Mouse (Mus musculus) inflammation-experienced regulatory T-cells (primary cell): ENCODE results near the gene Klk8. TPM values are rescaled to one million over a fixed set of nuclear protein-coding genes. Genes with fewer than 3 reads are reported as not detected.

ENCODE experiments used
- polyA plus RNA-seq, 2 experiments: library from polyadenylated mRNA; unstranded; fragments of 100-300 nt; shearing (Covaris generic); gene quantifications; one replicate each; pipeline ENCODE4 v1.2.1; 2017

Klk8 gene
- polyA plus RNA-seq: 100 to 1,000 TPM; 112 to 189 TPM

DNA sequence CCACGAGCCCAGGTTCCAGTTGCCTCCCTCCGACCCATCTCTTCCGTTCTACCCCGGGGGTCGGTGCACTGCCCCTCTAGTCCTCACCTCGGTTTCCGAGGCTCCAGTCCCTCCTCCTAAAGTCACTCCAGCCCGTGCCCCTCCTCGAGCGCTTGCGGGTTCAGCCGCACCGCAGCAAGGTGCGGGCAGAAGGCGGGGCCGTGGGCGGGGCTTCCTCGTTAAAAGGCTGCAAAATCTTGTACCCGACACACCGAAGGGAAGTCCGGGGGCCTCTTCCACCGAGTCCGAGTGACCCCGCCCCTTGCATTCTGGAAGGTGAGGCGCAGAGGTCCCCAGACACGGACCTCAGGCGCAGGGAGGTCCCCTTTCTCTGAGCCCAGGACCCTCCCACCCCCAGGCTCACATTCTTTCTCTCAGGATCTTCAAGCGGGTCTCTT, at the start of gene Klk8:
Gene Klk8, plus strand, starts transcription at position 245 of the 437 bp plus-strand sequence.

DNA sequence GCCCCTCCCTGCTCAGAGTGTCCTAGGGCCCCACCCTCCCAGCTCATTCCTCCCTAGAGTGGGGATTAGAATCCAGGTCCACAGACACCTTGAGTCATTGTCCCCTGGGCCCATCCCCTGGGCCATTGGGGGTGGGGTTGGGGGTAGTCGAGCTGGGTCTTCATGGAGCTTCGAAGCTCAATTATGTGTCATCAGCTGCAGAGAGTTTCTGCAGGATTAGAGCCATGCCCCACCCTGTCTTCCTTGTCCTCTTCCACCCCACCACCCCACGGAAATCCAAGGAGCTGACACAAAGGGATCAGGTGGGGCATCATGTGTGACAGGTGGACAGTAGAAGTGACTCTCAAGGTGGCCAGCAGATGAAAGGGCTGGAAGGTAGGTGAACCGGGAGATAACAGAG, 28.8 kb upstream of the Klk8 start, which contains the start of gene Klk12:
Gene Klk12, plus strand, starts transcription at position 301 of the 400 bp plus-strand sequence.

DNA sequence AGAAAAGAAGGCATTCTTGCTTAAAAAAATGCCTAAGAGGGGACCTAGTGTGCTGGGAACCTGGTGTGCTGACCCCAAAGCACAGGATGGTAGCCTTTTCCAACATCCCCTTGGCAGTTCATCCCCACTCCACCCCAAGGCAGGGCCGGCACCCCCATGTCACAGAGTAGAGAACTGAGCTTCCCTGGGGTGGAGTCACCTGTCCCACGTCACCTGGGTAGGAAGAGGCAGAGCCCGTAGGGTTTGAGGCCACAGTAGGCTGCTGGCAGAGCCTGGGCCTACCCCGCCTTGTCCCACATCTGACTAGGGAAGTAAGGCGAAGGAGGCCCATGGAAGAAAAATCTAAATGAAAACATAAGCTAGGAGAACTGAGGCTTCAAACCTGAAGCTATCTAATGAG, 23.0 kb upstream of the Klk8 start, which contains the start of gene Klk11:
Gene Klk11, plus strand, starts transcription at position 241 of the 400 bp plus-strand sequence.

GRCm38 (mm10) chr7:43780746-43781145, 16.6 kb upstream of the Klk8 start, which contains the start of gene Klk10:
Gene Klk10, plus strand, starts transcription at chr7:43781035.

DNA sequence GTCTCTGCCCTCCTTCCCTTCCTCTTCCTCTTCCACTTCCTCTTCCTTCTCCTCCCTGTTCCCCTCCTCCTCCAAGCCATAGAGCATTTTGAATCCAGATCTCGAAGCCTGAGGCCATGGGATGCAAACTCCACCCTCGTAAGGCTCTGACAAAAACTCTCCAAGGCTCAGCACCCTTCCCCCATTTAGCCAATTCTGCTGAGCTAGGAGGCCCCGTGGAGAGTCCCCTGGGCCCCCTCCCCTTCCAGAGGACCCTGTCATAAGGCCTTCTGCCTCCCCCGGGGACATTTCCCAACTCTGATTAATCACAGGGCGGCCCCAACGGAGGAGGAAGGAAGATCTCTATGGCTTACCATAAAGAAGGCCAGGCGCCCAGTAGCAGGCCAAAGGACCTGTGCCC, 5.8 kb upstream of the Klk8 start, which contains the start of gene Klk9:
Gene Klk9, plus strand, starts transcription at position 301 of the 400 bp plus-strand sequence.

GRCm38 (mm10) chr7:43810994-43811393, 13.6 kb downstream of the Klk8 start, which contains the start of gene Klk7:
Gene Klk7, plus strand, starts transcription at chr7:43811294.

GRCm38 (mm10) chr7:43824199-43824598, 26.8 kb downstream of the Klk8 start, which contains the start of gene Klk6:
Gene Klk6, plus strand, starts transcription at chr7:43824499.

DNA sequence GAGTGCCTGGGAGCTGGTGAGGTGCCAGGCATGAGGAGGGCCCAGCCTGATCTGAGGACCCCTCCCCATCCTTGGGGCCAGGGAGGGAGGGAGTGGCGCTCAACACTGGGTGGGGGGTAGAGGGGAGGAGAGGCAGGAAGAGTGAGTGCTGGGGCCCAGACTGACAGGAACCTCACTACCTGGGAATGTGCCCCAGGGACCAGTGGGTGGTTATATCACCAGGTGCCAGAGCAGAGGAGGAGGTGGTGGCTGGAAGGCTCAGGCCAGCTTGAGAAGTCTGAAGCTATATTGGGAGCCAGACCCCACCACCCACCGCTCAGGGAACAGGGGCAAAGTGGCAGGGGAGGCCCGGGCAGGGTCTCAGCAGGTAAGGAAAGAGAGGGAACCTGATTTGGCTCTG, 44.3 kb downstream of the Klk8 start, which contains the start of gene Klk5:
Gene Klk5, plus strand, starts transcription at position 271 of the 400 bp plus-strand sequence.

Other genes with a start within 250 kb of the Klk8 start
- 1 to 10 TPM; 4.8 to 7.8 TPM for gene Zfp658, start 235.3 kb upstream of the Klk8 start, polyA plus RNA-seq
- gene Zfp719, start 218.0 kb upstream of the Klk8 start, polyA plus RNA-seq: 10 to 100 TPM in 1 of 2 experiments, 1 to 10 TPM in 1; 7.4 to 11.1 TPM
- not detected for gene Zfp819, start 190.4 kb upstream of the Klk8 start, polyA plus RNA-seq
- under 1 TPM in 1 of 2 experiments, not detected in 1; 0.18 TPM for gene Ceacam18, start 162.9 kb upstream of the Klk8 start, polyA plus RNA-seq
- gene Siglece, start 137.4 kb upstream of the Klk8 start, polyA plus RNA-seq: under 1 TPM in 1 of 2 experiments, not detected in 1; 0.20 TPM
- 10 to 100 TPM in 1 of 2 experiments, 1 to 10 TPM in 1; 8.3 to 10.0 TPM for gene Ctu1, start 125.6 kb upstream of the Klk8 start, polyA plus RNA-seq
- under 1 TPM in 1 of 2 experiments, not detected in 1; 0.22 TPM for gene Klk14, start 107.2 kb upstream of the Klk8 start, polyA plus RNA-seq
- gene Klk13, start 85.0 kb upstream of the Klk8 start, polyA plus RNA-seq: under 1 TPM in 1 of 2 experiments, not detected in 1; 0.26 TPM
- under 1 TPM in 1 of 2 experiments, not detected in 1; 0.19 TPM for gene Klk12, start 28.7 kb upstream of the Klk8 start, polyA plus RNA-seq
- under 1 TPM; 0.28 to 0.97 TPM for gene Klk11, start 23.0 kb upstream of the Klk8 start, polyA plus RNA-seq
- gene Klk10, start 16.5 kb upstream of the Klk8 start, polyA plus RNA-seq: under 1 TPM; 0.11 to 0.21 TPM
- gene Klk9, start 5.7 kb upstream of the Klk8 start, polyA plus RNA-seq: 1 to 10 TPM in 1 of 2 experiments, under 1 TPM in 1; 0.92 to 1.5 TPM
- gene Klk7, start 13.7 kb downstream of the Klk8 start, polyA plus RNA-seq: under 1 TPM; 0.11 to 0.64 TPM
- under 1 TPM; 0.18 to 0.43 TPM for gene Klk6, start 26.9 kb downstream of the Klk8 start, polyA plus RNA-seq
- gene Klk5, start 44.4 kb downstream of the Klk8 start, polyA plus RNA-seq: under 1 TPM in 1 of 2 experiments, not detected in 1; 0.31 TPM
- gene Klk4, start 83.6 kb downstream of the Klk8 start, polyA plus RNA-seq: not detected
- under 1 TPM in 1 of 2 experiments, not detected in 1; 0.69 TPM for gene Klk15, start 136.2 kb downstream of the Klk8 start, polyA plus RNA-seq
- 1 to 10 TPM in 1 of 2 experiments, not detected in 1; 1.9 TPM for gene Klk1b8, start 153.1 kb downstream of the Klk8 start, polyA plus RNA-seq
- not detected for gene Klk1b1, start 169.2 kb downstream of the Klk8 start, polyA plus RNA-seq
- gene Klk1b9, start 178.5 kb downstream of the Klk8 start, polyA plus RNA-seq: not detected
- gene Klk1b11, start 198.3 kb downstream of the Klk8 start, polyA plus RNA-seq: not detected
- under 1 TPM in 1 of 2 experiments, not detected in 1; 0.22 TPM for gene Klk1b26, start 214.6 kb downstream of the Klk8 start, polyA plus RNA-seq